Mouse (Mus musculus): ENCODE measurements around the gene Cbx4.

Cbx4 gene

DNA sequence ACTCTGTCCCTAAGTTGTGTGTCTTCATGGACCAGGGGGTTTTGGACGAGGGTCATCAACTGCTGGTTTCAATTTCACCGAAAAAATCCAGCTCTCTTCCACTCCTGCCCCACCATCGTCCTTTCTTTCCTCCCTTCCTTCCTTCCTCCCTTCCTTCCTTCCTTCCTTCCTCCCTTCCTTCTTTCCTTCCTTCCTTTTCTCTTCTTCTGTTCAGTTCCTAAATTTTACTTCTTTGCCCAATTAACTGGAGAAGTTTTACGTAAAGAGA lies 42.8 kb downstream of the Cbx4 start:
- no peak for DNase-seq (ENCODE audit: low read depth in 2 of 2, low spot score in 2 of 2)

DNA sequence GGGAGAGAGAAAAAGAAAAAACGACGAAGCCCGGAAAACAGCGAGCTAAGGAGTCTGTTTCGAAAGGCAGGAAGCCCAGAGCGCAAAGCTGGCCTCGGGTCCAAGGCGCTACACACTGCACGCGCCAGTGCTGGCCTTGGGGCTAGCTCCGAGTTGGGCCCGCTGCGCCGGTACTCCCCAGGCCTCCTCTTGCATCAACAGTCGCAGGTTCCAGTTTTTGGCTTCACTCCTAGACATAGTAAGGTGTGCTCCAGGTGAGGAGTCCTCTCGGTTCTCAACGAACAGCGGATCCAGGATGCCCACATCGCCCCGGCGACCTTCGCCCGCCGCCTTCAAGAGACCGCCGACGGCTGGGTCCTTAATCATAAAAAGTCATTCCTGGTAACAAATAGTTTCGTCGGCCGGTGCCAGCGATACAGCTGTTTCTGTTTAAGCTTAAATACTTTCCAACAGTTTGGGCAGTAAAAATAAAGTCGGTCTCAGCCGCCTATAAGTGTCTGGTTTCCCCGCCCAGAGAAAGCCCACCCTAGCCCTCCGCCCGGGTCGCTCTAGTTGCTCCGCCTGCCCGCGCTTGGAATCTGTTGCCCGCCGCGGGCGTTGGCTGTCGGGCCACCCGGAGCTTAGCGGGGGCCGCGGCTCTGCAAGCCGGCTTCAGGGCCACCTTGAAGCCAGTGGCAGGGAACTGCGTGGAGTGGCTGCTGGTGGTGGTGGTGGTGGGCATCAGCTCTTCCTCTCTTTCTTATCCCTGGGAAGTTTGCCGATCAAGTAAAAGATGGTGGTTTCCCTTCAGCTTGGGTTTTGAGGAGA lies 43.4 kb downstream of the Cbx4 start:
- no peak for DNase-seq (ENCODE audit: low read depth in 2 of 2, low spot score in 2 of 2)

DNA sequence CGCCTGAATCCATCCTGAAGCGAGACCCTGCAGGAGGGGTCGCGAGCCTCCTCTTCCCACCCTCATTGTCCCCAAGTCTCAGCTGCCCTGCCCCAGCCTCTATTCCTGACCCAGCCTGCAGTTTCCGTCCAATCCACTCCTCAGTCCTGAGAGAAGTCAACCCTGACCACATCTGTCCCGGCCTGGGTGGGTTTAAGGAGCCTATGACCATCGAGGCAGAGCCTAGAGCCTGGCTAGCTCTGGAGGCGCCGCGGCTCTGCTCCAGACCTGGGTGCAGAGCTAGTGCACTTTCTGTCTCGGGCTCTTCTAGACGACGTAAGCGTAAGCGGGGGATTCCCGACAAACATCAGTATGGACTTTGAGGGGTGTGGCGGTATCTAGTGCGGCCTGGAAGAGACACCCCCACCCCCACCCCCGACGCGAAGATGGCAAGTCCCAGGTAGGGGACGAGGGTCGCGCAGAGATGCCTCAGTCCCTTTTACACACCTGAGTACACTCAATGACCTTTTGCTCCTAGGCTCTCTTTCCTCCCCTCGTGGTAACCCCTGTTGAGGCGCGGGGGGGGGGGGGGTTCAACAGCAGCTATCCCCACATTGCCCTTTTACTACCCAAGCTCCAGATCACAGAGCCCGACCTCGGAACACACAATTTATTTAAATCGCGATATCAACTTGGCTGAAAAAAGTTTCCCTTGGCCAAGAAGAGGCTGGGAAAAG lies 44.1 kb downstream of the Cbx4 start:
- DNase-seq (ENCODE audit: low read depth in 2 of 2, low spot score in 2 of 2) = no peak

DNA sequence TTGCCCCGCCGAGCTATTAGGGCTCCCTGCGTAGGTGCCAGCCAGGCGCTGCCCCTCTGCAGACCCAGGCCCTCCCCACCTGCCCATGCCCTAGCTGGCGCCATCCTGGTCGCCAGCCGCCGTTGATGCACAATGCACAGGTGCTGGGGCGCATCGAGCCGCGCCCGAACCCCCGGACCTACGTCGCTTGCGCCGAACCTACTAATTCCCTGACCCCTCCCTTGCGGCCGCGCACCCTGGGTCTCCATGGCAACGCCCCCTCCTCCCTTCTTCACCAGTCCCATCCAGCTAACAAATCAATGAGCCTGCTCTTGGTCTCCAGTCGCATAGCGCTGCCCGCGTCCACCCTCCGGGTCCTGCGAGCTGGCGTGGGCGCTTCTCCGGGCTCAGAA lies 44.7 kb downstream of the Cbx4 start:
- no peak for DNase-seq (ENCODE audit: low read depth in 2 of 2, low spot score in 2 of 2)

DNA sequence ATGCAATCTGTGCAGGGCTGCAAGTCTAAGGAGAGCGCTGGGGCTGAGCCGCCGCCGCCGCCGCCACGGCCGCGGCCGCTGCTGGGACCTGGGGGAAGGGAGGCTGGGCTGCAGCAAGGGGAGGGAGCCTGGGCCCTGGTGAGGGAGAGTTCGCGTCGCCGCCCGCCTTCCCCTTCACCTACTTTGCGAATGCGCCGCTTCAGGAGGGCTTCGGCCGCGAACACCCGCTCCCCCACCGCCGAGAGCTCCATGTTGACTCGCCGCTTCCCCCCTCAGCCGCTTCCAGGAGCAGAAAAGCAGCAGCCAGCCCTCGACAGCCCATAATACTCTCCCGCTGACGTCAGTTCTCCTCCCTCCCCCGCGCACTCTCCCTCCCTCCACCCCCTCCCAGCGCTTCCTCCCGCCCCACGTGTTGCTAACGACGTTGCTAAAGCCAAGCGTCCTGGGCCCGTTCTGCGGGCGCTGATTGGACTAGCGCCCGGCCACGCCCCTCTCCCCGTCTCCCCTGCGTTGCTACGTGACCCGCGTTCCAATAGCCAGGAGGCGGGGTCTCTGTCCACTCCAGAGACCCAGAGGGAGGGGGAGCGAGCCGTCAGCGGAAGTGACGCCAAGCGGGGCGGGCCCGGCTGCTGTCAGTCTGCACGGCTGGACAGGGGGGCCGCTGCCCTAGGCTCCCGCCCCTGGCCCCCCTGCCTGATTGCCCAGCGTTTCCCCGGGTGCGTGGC lies 45.3 kb downstream of the Cbx4 start, which contains the start of gene Cbx8:
Gene Cbx8, minus strand, starts transcription at position 370 of the 725 bp plus-strand sequence.
- DNase-seq (ENCODE audit: low read depth in 2 of 2, low spot score in 2 of 2) = peak; percentile 96 to 97

DNA sequence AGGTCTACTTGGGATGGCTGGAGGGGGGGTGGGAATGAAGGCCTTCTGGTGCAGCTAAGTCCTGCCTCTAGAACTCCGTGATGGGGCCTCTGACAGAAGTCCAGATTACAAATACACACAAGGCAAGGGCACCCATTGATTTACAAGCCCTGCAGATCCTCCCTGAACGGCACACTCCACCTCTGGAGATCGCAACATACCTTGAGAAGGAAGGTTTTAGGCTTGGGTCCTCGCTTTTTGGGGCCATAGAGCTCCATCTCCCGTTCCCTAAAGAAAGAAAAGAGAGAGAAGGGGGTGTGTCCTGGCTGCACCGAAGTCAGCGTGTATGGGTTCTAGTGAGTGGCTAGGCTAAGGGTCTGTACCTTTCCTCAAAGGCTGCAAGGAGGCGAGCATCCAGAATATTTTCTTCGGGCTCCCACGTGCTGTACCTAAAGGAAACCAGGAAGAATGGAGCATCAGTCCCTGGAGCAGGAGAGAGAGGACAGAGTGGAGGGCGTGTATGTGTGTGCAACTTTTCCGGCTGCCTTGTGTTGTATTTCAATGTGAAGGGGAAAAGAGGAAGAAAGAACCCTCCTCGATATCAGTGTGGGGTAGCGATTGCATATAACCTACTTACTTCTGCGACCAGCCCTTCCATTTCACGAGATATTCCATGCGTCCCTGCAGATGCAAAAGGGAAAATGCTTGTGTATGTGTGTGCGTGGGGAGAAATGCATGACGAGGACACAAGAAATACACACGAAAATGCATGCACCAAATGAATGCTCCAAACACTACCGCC lies 46.1 kb downstream of the Cbx4 start:
- DNase-seq (ENCODE audit: low read depth in 2 of 2, low spot score in 2 of 2) = no peak

DNA sequence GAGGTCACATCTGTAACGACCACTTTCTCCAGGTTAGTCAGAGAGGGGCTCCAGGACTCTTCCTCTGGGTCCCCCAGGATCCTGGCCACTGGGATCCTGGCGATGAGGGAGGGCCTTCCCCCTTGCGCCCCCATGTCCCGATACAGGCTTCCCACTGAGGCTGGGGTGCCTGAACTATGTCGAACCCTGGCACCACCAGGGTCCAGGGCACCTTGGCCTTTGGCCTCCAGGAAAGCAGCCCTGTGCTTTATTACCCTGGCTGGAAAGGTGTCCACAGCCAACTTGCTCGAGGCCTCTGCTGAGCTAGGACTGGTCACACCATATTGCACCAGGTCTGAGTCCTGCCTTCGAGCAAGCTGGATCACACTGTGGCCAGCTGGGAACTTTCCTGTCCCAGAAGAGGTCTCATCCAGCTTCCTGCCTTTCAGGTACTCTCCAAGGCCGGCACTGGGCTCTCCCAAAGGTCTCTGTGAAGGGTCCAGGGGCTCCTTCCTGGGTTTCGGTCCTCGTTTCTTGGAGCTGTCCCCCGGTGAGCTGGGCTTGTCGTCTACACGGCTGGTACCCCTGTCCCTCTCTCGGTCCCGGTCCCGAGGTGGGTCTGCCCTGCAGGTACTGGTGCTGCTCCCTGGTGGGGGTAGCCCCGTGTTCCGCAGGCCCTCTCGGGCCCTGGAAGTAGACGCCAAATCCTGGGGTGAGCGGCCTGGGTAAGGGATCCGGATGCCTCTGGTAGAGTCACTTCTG lies 47.1 kb downstream of the Cbx4 start:
- DNase-seq (ENCODE audit: low read depth in 2 of 2, low spot score in 2 of 2) = no peak

DNA sequence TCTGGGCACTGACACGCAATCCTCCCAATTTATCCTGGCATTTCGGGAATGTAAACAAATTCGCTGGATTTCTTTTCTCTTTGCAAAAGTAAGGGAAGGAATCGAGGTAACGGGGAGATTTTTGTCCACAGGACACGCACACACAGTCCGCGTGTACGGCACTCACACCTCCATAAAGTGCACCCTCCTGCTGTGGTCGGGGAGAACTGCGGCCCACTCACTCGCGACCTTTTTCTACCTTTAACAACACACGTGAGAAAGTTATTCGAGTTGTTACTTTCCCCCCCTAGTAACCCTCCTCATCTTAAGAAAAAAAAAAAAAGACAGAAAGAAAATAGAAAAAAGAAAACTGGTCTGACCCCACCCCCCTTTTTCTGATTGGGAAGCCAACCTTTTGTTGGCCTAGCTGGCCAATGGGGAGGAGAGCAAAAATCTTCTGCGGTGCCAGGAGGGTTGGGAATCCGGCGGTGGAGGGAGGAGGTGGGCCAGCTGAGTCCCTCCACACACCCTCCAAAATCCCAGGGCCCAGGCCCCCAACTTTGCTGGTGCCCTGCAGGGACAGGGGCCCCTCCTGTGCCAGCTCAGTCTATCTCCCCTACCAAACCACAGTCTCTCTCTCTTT lies 48.1 kb downstream of the Cbx4 start:
- no peak for DNase-seq (ENCODE audit: low read depth in 2 of 2, low spot score in 2 of 2)

DNA sequence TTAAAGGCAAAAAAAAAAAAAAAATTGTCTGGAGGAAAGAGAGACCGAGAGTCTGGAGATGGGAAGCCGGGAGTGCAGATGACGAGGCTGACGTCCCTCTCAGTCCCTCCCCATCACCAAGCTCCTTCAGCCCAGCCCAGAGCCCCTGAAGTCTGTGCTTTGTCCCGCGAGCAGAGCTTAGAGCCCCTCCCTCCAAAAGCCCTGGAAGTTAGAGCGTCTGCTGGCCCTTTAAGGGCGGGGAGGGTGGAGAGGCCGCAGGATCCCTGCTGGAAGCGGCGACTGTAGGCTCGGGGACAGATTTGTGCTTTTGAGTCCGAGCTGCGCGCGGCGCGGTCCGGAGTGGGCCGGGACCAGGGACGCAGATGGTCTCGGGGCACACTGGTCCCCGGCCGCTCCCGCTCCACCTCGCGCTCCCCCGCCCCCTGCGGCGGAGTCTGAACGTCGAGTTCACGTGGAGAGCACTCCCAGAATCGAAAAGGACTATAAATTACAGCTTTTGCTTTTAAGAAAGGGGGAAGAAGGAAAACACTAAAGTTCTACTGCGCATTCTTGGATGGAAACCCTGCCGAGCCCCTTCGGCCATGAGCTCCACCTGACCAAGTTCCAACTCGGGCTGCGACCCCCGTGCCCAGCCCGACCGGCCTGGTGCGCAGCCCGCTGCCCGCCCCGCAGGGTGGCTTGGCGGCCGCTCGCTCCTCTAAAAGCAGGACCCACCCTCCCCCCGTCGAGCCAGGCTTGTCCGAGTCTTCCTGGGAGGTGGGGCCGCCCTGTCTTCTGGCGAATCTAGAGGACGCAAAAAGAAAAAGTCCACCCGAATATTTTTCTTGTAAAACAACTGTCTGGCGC lies 48.9 kb downstream of the Cbx4 start:
- DNase-seq (ENCODE audit: low read depth in 2 of 2, low spot score in 2 of 2) = no peak

DNA sequence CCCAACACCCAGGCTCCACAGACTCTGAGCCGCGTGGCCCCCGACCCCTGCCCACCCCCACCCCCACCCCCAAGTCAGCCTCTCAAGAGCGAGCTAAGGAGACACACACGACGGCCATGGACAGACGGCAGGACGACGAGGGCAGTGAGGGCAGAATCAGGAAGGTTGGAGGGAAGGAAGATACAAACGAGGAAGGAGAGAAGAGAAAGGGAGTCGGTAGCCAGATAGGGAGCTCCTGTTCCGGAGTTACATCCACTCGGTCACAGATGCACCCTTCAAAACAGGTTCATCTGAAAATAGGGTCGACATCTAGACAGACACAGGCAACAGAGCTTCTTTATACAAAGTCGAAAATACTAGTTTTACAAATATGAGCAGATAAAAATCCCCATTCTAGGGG lies 49.6 kb downstream of the Cbx4 start:
- DNase-seq (ENCODE audit: low read depth in 2 of 2, low spot score in 2 of 2) = no peak

DNA sequence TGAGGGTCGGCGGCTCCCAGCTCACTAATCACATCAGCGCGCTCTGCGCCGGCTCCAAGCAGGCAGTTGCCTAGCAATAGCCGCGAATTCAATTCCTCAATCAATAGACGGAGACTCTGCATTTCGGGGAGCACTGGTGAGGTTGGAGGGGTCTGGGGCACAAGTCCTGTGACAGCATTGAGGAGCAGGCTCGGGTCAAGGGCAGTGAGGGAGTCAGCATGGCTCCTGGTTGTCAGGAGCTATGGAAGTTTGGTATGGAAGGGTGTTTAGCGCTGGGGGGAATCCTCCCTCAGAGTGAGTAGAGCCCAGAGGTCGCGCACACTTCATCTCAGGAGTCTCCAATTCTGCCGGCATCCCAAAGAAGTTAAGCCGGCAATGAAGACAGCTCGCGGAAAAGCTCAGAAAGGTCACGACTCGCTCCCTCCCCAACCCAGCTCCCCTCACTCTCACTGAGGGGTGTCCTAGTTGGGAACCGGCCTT lies 50.3 kb downstream of the Cbx4 start:
- no peak for DNase-seq (ENCODE audit: low read depth in 2 of 2, low spot score in 2 of 2)

DNA sequence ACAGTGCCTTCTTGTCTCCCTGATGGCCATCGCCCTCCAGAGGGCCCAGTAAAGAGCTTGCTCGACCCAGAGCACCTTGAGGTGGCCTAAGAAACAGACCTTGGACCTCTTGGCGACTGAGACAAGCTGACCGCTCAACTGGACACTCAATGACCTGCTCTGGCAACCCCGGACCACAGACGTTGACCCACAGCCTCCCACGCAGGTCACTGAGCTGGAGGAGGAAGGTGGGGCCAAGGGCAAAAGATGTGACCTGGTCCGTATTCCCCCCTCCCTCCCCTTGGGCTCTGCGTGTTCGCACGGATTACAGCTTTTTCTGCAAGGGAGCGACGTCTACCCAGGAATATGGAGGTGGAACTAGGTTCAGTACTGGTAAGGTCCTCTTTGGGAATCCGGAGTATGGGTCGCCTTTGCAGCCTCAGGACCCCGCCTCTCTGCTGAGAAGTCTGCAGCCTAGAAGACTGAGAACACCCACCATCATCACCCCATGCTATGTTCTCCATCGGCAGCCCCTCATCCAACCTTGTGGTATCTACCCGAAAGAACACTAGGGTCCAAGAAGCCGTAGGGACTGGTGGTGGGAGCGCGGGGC lies 50.8 kb downstream of the Cbx4 start:
- DNase-seq (ENCODE audit: low read depth in 2 of 2, low spot score in 2 of 2) = no peak

DNA sequence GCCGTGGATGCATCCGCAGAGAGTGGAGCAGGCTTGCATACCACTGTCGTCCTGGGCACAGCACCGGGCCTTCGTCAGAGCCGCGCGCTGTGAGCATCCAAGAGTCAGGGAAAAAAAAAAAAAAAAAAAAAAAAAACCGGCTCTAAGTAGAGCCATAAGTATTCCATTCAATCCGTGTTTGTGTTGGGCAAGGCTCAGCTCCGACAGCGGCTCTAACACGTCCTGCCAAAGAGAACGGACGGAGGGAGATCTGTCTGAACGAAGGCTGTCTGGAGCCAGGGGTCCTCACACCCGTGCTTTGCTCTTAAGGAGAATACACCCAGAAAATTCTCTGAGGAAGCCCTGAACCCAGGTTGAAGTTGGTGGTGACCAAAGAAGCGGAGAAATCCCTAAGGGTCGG lies 51.4 kb downstream of the Cbx4 start:
- DNase-seq (ENCODE audit: low read depth in 2 of 2, low spot score in 2 of 2) = no peak

DNA sequence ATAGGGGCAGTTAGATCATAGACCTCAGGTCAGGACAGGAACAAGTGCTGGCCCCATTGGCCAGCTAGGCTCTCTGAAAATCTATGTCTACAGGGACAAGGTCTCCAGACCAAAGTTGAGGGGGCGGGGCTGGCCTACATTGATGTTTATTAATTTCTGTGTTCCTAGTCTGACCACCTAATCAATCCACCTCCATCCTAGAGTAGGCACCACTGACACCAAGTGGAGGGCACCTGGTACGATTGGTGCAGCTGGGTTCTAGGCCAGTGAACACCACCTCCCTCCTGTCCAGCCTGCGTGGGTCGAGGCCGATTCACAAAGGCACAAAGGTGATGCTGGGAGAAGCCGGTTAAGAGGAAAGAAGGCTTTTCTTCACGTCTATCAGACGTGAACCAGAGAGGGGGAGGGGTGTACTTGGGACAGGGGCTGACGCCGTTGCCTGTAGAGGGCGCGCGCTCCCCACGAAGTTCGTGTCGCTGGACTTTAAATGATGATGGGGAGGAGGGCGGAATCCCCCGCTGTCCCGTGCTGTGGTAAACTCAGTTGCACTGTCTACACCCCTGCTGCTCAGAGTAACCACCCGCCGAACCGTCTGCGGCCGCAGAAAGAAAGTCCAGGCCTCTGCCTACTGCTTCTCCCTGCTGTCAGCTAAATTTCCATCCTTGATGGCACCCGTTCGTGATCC lies 52.0 kb downstream of the Cbx4 start:
- peak; percentile 77 to 87 for DNase-seq (ENCODE audit: low read depth in 2 of 2, low spot score in 2 of 2)

Data from CD8-positive naive resting alpha-beta T cell, adult 2 months (primary cell).